Mouse (Mus musculus): Measurements from ENCODE around the gene Fcgr1.

DNA sequence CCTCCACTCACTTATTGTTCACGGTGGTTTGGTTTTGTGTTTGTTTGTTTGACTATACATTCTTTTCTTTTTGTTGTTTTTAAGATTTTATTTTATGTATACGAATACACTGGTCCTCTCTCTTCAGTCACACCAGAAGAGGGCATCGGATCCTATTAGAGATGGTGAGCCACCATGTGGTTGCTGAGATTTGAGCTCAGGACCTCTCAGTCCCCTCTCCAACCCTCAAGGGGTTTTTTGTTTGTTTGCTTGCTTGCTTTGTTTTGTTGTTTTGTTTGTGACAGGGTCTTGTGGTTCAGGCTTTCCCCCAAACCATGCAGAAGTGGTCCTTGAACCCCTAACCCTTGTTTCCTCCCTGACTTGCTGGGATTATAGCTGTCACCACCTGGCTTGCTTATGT is 32.1 kb downstream of the Fcgr1 start:
- TF ChIP-seq POLR2A (IDR thresholded peaks at IDR 0.05; ENCODE audit: insufficient read depth, low read depth, low read length) (no peak), CTCF (IDR thresholded peaks at IDR 0.05) (peak; percentile 14; the same call in 1 of the 2 replicates), EP300 (IDR thresholded peaks at IDR 0.05; ENCODE audit: insufficient read depth, low read depth, low read length) (no peak)

Measured in heart, adult 2 months (tissue).